Mouse (Mus musculus) T-helper 17 cell (primary cell): ENCODE data around the gene Rhbdl1.
"Not testable (repeated sequence)": the region's sequence is repeated elsewhere in the genome, so short reads cannot be mapped to it uniquely, and the experiment has no call there.

Experiments
- in situ Hi-C, 2 experiments: fragments of 300-600 bp; cut with MboI, MseI; formaldehyde crosslinking; loops; 1 replicate in 1 of 2; 2 replicates in 1 of 2; pipeline ENCODE4 v1.15.1; 2025; ENCODE audit warnings: high pct_unique_total_duplicates in 2 of 2

Gene Rhbdl1

DNA sequence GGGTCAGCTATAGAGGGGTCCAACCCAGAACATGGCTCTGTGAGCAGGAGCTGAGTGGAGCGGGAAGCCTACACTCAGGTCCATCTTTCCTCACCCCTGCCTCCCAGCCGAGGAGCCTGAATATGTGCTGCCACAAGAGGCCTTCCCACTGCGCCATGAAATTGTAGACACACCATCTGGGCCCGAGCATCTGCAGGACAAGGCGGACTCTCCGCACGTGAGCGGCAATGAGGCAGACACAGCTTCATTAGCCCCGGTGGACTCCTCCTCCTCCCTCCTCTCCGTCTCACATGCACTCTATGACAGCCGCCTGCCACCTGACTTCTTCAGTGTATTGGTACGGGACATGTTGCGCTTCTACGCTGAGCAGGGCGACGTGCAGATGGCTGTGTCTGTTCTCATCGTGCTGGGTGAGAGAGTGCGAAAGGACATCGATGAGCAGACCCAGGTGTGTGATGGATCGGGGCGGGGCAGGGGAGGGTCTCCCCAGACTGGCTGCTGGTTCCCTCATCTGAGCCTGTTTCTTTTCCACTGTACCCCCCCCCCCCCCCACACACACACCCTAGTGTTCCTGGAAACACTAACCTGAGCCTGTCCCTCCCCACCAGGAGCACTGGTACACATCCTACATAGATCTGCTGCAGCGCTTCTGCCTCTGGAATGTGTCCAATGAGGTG, 9.4 kb downstream of the Rhbdl1 start:
- in situ Hi-C loops: loop anchor here in 1 of 2 experiments (10.0 kb wide), 1 partner anchor 1717 kb away; no protein-coding TSS in a partner anchor

DNA sequence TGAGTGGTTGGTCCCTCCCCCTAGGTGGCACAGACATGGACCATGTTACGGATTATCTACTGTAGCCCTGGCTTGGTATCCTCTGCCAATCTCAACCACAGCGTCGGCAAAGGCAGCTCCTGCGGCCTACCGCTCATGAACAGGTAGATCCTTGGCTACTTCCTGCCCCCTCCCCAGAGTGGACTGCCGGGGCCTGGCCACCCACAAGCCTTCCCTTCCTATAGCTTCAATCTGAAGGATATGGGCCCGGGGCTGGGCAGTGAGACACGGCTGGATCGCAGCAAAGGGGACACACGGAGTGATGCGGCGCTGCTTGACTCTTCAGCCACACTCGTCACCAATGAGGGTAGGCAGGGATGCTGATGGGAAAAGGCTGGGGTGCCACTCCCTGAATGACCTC, 10.1 kb downstream of the Rhbdl1 start:
- in situ Hi-C loops: loop anchor here in 1 of 2 experiments (10.0 kb wide), 1 partner anchor 1718 kb away; no protein-coding TSS in a partner anchor

GRCm38 (mm10) chr17:25825984-25826570, 11.0 kb downstream of the Rhbdl1 start:
- in situ Hi-C loops: loop anchor here in 1 of 2 experiments (10.0 kb wide), 1 partner anchor 1719 kb away; no protein-coding TSS in a partner anchor

DNA sequence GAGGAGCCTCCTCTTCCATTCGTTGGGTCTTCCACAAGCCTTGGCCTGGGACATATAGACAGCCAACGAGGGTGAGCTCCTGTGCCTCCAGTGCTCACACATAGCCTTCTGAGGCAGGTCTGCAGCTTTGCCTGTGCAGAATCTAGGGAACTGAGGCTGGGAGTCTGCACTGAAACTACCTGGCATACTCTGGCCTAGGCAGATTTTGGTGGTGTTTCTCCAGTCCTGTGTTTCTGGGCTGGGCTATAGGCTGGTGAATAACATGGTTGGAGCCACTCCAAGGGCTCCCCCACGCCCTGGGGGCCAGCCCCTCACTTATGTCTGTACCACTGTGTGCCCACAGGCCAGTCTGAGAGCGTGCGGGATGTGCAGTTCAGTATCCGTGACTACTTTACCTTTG, 11.8 kb downstream of the Rhbdl1 start:
- in situ Hi-C loops: loop anchor here in 1 of 2 experiments (10.0 kb wide), 1 partner anchor 1719 kb away; no protein-coding TSS in a partner anchor

DNA sequence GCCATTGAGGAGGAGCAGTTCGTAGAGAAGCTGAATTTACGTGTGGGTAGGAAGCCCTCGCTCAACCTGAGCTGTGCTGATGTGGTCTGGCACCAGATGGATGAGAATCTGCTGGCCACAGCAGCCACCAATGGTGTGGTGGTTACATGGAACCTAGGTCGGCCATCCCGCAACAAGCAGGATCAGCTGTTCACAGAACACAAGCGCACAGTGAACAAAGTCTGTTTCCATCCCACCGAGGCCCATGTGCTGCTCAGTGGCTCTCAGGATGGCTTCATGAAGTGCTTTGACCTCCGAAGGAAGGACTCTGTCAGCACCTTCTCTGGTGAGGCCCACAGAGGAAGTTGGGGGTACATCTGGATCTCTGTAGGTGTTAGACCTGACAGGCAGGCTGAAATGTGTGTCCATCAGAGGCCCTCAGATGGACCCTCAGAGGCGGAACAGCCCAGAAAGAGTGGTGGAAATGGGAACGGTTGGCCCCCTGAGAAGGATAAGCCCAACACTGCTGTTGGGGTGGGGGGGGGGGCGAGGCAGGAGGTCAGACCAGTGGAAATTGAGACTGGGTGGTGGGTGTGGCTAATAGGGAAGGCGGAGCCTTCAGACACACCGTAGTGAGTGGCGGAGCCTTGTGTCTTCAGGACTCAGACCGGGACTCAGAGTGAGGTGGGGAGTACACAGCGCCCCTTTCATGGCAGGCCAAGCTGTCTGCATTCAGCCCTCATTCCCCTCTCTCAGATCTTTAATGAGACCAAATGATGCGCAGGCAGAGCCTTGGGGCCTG, 12.5 kb downstream of the Rhbdl1 start:
- in situ Hi-C loops: loop anchor here in 1 of 2 experiments (10.0 kb wide), 1 partner anchor 1720 kb away; no protein-coding TSS in a partner anchor

DNA sequence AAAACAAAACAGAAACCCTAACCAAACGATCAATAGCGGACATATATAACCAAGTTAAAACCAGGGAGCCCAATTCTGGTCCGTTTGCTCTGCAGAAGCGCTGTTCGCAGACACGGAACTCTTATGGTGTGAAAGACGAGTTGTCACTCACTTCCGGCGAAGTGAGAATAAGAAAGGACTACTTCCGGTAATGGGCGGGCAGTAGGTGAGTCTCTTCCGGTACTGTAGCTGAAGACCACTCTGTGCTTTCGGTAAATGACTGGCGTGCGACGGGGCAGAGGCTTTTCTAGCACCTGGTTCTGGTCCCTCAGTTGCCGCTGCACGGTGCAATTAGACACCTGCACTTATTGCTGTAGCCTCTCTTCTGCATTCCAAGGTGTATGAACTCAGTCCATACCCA, 13.6 kb downstream of the Rhbdl1 start, which contains the start of gene Wdr24:
Gene Wdr24 (plus strand): TSS at position 176 of the 400 bp plus-strand sequence.
- in situ Hi-C loops: loop anchor here in 1 of 2 experiments (10.0 kb wide), 1 partner anchor 1721 kb away; no protein-coding TSS in a partner anchor

DNA sequence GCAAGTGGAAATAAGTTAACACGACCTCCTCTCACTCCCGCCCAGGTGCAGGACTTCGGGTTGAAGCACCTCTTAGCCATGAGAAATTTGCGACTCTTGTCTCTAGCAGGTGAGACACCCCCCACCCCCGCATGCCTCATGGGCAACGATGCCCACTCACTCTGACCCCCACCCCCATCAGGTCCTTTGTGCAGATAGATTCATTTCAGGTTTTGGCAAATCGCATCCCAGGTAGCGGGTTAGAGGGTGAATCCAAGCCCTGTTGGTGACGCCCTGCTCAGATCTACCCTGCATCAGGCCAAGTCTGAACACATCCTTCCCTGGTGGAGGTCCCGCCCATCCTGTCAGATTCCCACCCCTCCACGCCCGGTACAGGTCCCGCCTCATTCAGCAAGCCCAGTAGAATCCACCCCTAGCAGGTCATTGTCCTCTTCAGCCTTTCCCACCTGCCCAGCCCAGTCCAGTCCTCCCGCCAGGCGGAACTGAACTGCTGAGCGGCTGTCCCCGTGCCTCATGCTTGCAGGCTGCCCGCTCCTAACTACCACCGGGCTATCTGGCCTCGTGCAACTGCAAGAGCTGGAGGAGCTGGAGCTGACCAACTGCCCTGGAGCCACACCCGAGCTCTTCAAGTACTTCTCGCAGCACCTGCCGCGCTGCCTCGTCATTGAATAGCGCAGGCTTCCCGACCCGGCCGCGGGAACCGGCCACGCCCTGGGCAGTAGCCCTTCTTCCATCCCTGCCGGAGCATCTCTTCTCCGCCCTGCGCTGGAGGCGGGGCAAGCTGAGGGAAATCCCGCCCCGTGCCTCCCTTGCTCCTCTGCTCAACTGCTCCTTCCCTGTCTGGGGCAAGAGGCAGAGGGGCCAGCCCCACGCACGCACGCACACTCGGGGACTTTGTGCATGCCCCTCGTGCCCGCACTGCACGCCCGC, 18.0 kb downstream of the Rhbdl1 start:
- in situ Hi-C loops: no loop called here

- in situ Hi-C loops: no loop called here
Observed at GRCm38 (mm10) chr17:25817662-25818061, 19.4 kb downstream of the Rhbdl1 start.

DNA sequence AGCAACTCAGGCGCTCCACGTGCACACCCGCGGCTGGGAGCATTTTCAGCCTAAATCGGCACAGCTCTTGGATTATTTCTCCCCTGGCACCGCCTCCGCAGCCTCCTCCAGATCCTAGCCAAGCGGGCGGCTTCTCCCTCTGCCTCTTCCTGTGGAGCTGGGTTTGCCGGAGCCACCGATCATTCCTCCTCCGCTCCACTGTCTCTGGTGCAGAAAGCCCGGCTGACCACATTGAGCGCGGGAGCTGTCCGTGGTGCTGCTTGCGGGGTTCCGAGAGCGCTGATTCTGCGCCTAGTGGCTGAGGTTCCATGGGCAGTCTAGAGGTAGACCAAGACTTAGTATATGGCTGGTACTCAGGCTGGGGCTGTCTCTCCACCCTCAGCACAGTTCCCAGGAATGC, 23.6 kb downstream of the Rhbdl1 start:
- in situ Hi-C loops: no loop called here

DNA sequence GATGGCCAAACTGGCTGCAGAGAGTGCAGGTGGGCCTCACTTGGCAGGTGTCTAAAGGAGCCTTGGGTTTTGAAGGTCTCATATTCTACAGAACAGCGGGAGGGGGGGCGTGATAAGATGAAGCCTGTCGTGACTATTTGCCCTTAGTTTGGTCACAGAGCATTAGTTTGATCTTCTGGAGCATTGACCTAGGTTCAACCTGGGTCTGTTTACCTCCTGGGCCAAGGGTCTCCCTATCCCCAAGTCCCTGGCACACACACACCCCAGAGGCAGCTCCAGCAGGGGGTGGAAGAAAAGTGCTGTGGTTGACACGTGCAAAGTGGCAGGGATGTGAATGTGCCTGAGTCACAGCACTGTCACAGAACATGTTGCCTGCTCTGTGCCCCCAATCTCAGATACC, 26.2 kb downstream of the Rhbdl1 start:
- in situ Hi-C loops: no loop called here

- in situ Hi-C loops: no loop called here
Observed at GRCm38 (mm10) chr17:25809606-25810340, 27.3 kb downstream of the Rhbdl1 start.

DNA sequence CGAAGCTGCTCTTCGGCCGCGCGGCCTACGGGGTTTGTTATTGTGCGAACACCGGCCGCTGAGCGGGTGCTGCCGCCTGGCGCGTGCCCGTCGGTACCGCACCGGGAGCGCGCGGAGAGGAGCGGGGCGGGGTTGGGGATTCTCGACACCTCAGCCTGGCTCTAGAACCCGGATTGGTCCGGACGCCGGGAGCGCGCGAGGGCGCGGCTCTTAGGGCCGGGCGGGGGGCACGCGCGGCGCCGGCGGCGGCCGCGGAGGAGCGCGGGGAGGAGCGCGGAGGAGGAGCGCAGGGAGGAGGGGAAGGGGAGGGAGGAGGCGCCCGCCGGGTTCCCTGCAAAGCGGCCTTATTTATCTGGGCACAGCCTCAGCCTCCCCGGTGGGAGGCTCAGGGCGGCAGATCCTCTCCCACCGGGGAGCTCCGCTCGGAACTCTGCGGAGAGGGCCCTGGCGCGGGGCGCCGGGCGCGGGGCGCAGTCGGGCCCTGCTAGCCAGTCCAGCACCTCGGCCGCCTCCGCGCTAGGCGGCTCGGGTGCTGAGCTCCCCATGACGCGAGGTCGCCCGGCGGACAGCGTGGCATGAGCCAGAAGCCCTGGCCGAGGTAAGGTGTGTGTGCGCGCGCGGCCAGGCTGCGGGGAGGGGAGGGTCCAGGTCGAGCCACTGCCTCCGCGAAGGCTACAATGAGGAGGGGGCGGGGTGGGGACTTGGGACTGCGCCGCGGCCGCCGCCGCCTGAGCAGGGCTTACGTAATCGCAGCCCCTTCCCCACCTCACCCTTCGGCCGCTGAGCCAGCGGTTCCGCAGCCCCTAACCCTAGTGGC, 28.1 kb downstream of the Rhbdl1 start, which contains the start of gene Fbxl16:
Gene Fbxl16 (plus strand): TSS at position 297 of the 817 bp plus-strand sequence.
- in situ Hi-C loops: no loop called here

GRCm38 (mm10) chr17:25808028-25808427, 29.1 kb downstream of the Rhbdl1 start:
- in situ Hi-C loops: no loop called here

GRCm38 (mm10) chr17:25807452-25807851, 29.6 kb downstream of the Rhbdl1 start:
- in situ Hi-C loops: not testable (repeated sequence)

DNA sequence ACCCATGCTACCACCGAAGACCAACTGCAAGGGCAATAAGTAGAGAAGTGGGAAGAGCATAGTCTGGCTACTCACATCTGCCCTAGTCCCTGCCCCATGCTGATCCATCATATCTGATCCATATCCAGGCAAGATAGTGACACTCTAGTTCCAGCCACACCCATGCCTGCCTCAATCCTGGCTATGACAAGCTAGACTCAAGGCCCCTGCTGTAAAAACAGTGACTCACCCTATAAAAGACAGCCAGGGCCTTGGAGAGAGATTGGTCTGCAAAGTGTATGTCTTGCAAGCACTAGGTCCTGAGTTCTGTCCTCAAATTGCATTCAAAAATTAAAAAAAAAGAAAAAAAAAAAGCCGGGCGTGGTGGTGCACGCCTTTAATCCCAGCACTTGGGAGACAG, 30.6 kb downstream of the Rhbdl1 start:
- in situ Hi-C loops: no loop called here

GRCm38 (mm10) chr17:25802825-25803517, 34.1 kb downstream of the Rhbdl1 start:
- in situ Hi-C loops: loop anchor here (5.0 kb wide), 1 partner anchor 36 kb away; no protein-coding TSS in a partner anchor

DNA sequence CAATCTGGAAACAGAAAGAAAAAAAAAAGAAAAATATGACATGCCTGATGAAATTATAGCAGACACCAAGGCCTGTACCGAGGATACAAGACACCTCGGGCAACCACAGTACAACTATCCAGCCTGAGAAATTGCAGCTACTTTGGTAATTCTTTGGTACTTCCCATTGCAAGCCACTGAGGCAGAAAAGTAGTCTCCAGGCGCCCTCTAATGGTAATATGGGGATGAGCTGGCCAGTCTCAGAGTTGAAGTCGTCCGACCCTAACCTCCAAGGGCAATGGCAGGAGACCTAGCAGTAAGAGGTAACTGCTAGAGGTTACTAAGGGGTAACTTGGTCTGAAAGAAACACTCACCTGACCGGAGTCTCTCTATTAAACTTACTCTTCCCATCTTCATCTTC, 36.1 kb downstream of the Rhbdl1 start:
- in situ Hi-C loops: loop anchor here (5.0 kb wide), 1 partner anchor 34 kb away; no protein-coding TSS in a partner anchor

GRCm38 (mm10) chr17:25796951-25797369, 40.1 kb downstream of the Rhbdl1 start, which contains the start of gene Metrn:
Gene Metrn (minus strand): TSS chr17:25797136.
- in situ Hi-C loops: loop anchor here in 1 of 2 experiments (5.0 kb wide), 1 partner anchor 65 kb away; no protein-coding TSS in a partner anchor
